Mouse (Mus musculus): ENCODE measurements around the gene Endov.

DNA sequence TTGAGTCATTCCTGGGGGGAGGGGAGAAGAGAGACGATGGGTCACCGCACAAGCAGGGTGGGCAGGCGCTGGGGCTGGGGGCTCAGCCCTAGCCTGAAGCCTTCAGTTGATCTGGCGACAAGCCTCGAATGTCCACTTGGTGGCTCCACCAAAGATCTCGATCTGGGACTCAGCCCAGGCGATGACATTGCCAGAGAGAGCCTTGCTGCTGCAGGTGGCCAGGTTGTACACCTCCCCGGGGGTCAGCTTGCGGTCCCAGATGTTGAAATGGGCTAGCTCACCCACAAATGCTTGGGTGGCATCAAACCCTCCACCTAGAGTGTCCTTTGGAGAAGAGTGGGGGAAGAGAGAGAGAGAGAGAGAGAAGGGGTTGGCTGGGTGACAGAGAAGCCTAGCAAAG, 51.2 kb downstream of the Endov start:
- TF ChIP-seq CTCF (IDR thresholded peaks at IDR 0.05; ENCODE audit: low read depth, low read length): peak; percentile 17
- no peak for TF ChIP-seq EP300 (IDR thresholded peaks at IDR 0.05; ENCODE audit: insufficient read depth, low read depth, low read length)
- no peak for TF ChIP-seq POLR2A (IDR thresholded peaks at IDR 0.05; ENCODE audit: insufficient read depth, low read length)
